Mouse (Mus musculus) limb, embryonic 14.5 days (tissue): ENCODE results near the gene Ncam2. TPM values are rescaled to one million over a fixed set of nuclear protein-coding genes. Genes with fewer than 3 reads are reported as not detected.
"Not testable (repeated sequence)": the region's sequence is repeated elsewhere in the genome, so short reads cannot be mapped to it uniquely, and the experiment has no call there.

Experiments
- ATAC-seq: fragments of 200-750 bp; cut with Nextera tagmentation; 2 replicates; pipeline ENCODE4 v1.8.0; 2017; ENCODE audit warnings: low read depth, moderate number of reproducible peaks, moderate TSS enrichment; ENCODE audit not compliant: low FRiP score
- DNase-seq: peaks from one replicate; pipeline ENCODE4 v3.0.0-alpha.2; 2015; ENCODE audit warnings: low spot score
- H3K27ac ChIP-seq: fragments of 300-500 bp; sonication (generic); replicated peaks from 2 replicates; pipeline ENCODE4 v1.5.1; 2014; ENCODE audit warnings: low read depth, mild to moderate bottlenecking, low read length, moderate library complexity, mixed read lengths
- H3K27me3 ChIP-seq: fragments of 300-500 bp; sonication (generic); 2 replicates; pipeline ENCODE4 v1.6.1; 2014; ENCODE audit warnings: low read length, mixed read lengths; ENCODE audit not compliant: control insufficient read depth, insufficient read depth
- H3K36me3 ChIP-seq: fragments of 300-500 bp; sonication (generic); 2 replicates; pipeline ENCODE4 v1.6.1; 2014; ENCODE audit warnings: mild to moderate bottlenecking, low read length, moderate library complexity, mixed read lengths; ENCODE audit not compliant: control insufficient read depth, insufficient read depth
- H3K4me1 ChIP-seq: fragments of 300-500 bp; sonication (generic); 2 replicates; pipeline ENCODE4 v1.6.1; 2014; ENCODE audit warnings: antibody characterized with exemption, low read length, mixed read lengths; ENCODE audit not compliant: control insufficient read depth, insufficient read depth
- H3K4me2 ChIP-seq: fragments of 300-500 bp; sonication (generic); replicated peaks from 2 replicates; pipeline ENCODE4 v1.6.1; 2014; ENCODE audit warnings: low read depth, mild to moderate bottlenecking, low read length, moderate library complexity; ENCODE audit not compliant: severe bottlenecking
- H3K4me3 ChIP-seq: fragments of 300-500 bp; sonication (generic); replicated peaks from 2 replicates; pipeline ENCODE4 v1.5.1; 2014; ENCODE audit warnings: low read length
- H3K9ac ChIP-seq: fragments of 300-500 bp; sonication (generic); 2 replicates; pipeline ENCODE4 v1.6.1; 2014; ENCODE audit warnings: mild to moderate bottlenecking, low read depth, low read length, moderate library complexity; ENCODE audit not compliant: severe bottlenecking
- H3K9me3 ChIP-seq: fragments of 300-500 bp; sonication (generic); 2 replicates; pipeline ENCODE4 v1.6.1; 2016; ENCODE audit warnings: low read length; ENCODE audit not compliant: control insufficient read depth
- POLR2A ChIP-seq: fragments of 200-500 bp; IDR thresholded peaks from 2 replicates; pipeline ENCODE4 v1.8.0; 2012; ENCODE audit warnings: inconsistent platforms, mild to moderate bottlenecking, moderate library complexity, borderline replicate concordance; ENCODE audit not compliant: insufficient read depth, insufficient read length; ENCODE audit errors: extremely low read depth
- WGBS: fragments of 180-500 bp; shearing (Covaris S2); extraction: QIAGEN DNeasy Blood & Tissue Kit; methylation state at CpG from one replicate; pipeline ENCODE4 v1.1.7; 2014; 5-methylcytosine and 5-hydroxymethylcytosine counted together
- polyA plus RNA-seq, 2 experiments: library from polyadenylated mRNA; depleted of rRNA in 1 of 2; stranded (reverse) in 1 of 2; unstranded in 1 of 2; fragments of >200 nt; fragmentation: Nextera tagmentation in 1 of 2; extraction: Ambion mirVana in 1 of 2; gene quantifications; 2 replicates each; pipeline versions ENCODE4 v1.2.1 to v1.2.3; 2012 to 2014

The Ncam2 gene
- polyA plus RNA-seq, 2 experiments: 1.6 to 2.2 TPM

DNA sequence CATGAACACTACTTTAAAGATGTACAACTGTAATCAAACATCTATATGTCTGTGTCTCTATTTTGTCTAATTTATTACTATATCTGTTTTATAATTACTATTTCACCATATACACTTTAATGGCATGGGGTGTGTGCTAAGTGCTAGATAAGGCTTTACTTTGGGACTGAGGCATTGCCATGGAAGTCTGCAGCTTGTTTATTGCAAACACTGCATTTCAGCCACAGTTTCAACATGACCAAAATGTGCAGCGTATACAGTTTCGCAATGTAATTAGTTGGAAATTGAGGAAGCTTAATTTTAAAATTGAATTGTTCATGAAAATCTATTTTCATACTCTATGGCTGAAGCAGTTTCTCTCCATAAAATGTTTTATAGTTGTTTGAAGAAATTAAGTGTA, 254.0 kb downstream of the Ncam2 start:
- DNase-seq (no peak), ATAC-seq (no peak)
- no peaks in the 10 kb centered on the region for H3K27me3 ChIP-seq
- no peak overlapping the region for H3K4me2 ChIP-seq
- TF ChIP-seq POLR2A: no peak
- no peak overlapping the region for H3K27ac ChIP-seq
- no peaks in the 10 kb centered on the region for H3K9me3 ChIP-seq
- 93% methylated on average over 2 of the region's 2 CpGs for WGBS
- no peak overlapping the region for H3K4me3 ChIP-seq
- no peaks in the 10 kb centered on the region for H3K36me3 ChIP-seq
- no peaks in the 10 kb centered on the region for H3K4me1 ChIP-seq
- no peak overlapping the region for H3K9ac ChIP-seq

DNA sequence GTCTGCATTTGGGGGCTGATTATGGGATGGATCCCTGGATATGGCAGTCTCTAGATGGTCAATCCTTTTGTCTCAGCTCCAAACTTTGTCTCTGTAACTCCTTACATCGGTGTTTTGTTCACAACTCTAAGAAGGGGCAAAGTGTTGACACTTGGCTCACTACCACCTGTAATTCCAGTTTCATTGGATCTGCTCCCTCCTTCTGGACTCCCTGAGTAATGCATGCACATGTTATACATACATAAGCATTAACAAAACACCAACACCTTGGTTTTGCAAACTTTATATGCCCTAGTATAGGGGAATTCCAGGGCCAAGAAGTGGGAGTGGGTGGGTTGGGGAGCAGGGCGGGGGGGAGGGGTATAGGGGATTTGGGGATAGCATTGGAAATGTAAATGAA, 262.2 kb downstream of the Ncam2 start:
- not testable (repeated sequence) for ATAC-seq, H3K27ac ChIP-seq, H3K27me3 ChIP-seq, H3K4me2 ChIP-seq, H3K9ac ChIP-seq, H3K4me1 ChIP-seq, H3K9me3 ChIP-seq, H3K36me3 ChIP-seq, H3K4me3 ChIP-seq, DNase-seq
- 70% methylated on average over 2 of the region's 2 CpGs for WGBS

DNA sequence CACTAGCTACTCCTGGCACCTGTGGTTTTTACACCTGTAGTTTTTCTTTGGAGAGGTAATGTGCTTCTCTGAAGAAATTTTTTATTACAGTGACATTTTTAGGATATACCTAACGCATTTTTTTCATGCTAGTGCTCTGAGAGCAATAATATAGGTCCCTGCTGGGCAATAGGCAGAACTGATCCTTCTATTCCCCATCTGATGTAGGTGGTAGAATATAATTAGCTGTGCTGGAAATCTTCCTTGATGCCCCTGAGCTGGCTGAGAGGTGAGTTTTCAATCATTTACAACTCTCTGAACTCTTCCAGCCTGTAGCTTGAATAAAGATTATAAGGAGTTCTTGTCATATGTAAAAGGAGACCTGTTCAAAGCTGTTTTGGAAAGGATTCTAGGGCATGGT, 272.4 kb downstream of the Ncam2 start:
- no peaks in the 10 kb centered on the region for H3K36me3 ChIP-seq
- DNase-seq (no peak), ATAC-seq (no peak)
- no peaks in the 10 kb centered on the region for H3K4me1 ChIP-seq
- H3K27ac ChIP-seq: no peak overlapping the region
- no peak for TF ChIP-seq POLR2A
- no peaks in the 10 kb centered on the region for H3K27me3 ChIP-seq
- WGBS: 49% methylated on average over 1 of the region's 1 CpGs
- H3K4me3 ChIP-seq: no peak overlapping the region
- no peak overlapping the region for H3K9ac ChIP-seq
- H3K9me3 ChIP-seq: no peaks in the 10 kb centered on the region
- H3K4me2 ChIP-seq: no peak overlapping the region

DNA sequence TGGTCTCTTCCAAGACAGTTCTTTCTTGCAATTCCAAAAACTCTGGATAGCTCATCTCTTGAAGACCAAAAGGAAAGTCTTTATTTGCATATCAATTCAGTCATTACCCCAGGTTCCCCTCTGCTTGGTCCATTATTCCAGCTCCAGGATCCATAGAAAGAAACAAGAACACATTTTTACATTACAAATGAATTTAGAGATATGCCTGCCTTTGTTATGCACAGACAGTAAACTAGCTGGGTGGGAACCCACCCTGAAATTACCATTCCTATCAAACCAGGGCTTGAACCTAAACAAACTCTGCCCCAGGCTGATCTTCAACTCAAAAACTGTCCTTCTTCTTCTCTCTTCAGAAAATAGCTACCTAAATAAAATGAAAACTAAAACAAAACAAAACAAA, 280.6 kb downstream of the Ncam2 start:
- ATAC-seq (no peak), DNase-seq (no peak)
- Histone ChIP-seq H3K9ac (no peak overlapping the region), H3K27me3 (no peaks in the 10 kb centered on the region), H3K4me2 (no peak overlapping the region), H3K4me3 (no peak overlapping the region), H3K27ac (no peak overlapping the region), H3K36me3 (no peaks in the 10 kb centered on the region), H3K9me3 (no peaks in the 10 kb centered on the region), H3K4me1 (no peaks in the 10 kb centered on the region)
- TF ChIP-seq POLR2A: no peak

DNA sequence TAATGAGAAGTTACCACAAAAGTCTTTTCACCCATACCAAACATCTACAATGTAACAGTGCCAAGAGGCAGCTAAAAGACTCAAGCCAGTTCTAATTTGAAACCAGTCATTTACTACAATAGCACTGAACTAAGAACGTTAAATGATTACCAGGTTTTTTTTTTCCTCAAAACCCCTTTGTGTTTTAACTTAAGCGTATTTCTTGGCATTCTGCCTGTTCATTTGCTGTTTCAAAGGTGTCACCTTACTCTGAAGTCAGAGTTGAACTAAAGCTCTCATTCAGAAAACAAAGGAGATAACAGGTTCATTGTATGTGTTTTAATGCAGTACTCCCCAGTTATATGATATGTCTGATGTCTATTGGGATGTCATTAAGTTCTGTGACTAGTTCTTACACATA, 295.6 kb downstream of the Ncam2 start:
- Histone ChIP-seq H3K9ac (no peak overlapping the region), H3K36me3 (no peaks in the 10 kb centered on the region), H3K4me1 (no peaks in the 10 kb centered on the region), H3K4me2 (no peak overlapping the region), H3K9me3 (no peaks in the 10 kb centered on the region), H3K27ac (no peak overlapping the region), H3K4me3 (no peak overlapping the region), H3K27me3 (no peaks in the 10 kb centered on the region)
- no peak for TF ChIP-seq POLR2A
- ATAC-seq (no peak), DNase-seq (no peak)
- 52% methylated on average over 2 of the region's 2 CpGs for WGBS

DNA sequence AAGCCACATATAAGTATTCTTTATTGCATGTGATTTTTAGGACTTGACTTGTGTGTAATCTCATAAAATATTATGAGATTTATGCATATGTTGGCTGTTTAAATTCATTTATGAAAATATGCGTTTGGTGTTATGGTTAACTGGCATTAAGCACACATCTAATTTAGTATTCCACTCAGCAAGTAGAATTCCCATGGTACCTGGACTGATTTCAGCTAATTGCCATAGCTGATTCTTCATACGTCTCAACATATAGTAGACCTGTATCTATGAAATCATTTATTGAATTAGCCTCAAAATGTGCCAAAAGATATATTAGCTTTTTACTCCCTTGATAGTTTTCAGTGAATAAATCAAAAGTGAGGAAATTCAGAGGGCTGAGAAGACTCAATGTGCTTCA, 302.1 kb downstream of the Ncam2 start:
- no peak overlapping the region for H3K27ac ChIP-seq
- TF ChIP-seq POLR2A: no peak
- no peak overlapping the region for H3K9ac ChIP-seq
- no peak overlapping the region for H3K4me3 ChIP-seq
- H3K9me3 ChIP-seq: no peaks in the 10 kb centered on the region
- no peak for ATAC-seq
- WGBS: 56% methylated on average over 2 of the region's 2 CpGs
- H3K4me2 ChIP-seq: no peak overlapping the region
- H3K4me1 ChIP-seq: no peaks in the 10 kb centered on the region
- no peak for DNase-seq
- no peaks in the 10 kb centered on the region for H3K27me3 ChIP-seq
- no peaks in the 10 kb centered on the region for H3K36me3 ChIP-seq
